Mouse (Mus musculus) MEL (cell line): Measurements from ENCODE around the gene Surf2. TPM values are rescaled to one million over a fixed set of nuclear protein-coding genes. Genes with fewer than 3 reads are reported as not detected.

Source experiments
- DNase-seq: peaks from one replicate; pipeline ENCODE4 v3.0.0; 2011; ENCODE audit warnings: low read depth, low spot score
- H3K27ac ChIP-seq: 2 replicates; pipeline ENCODE4 v1.5.1; 2012; ENCODE audit warnings: low read depth, mild to moderate bottlenecking, control low read depth, low read length, moderate library complexity; ENCODE audit not compliant: control insufficient read depth
- H3K27me3 ChIP-seq, 2 experiments: fragments of 150-350 bp in 1 of 2; sonication (generic) in 1 of 2; 2 replicates each; pipeline ENCODE4 v1.6.1; 2012; ENCODE audit warnings: low read length in 2 of 2, mild to moderate bottlenecking in 2 of 2, improper control_type of control experiment in 1 of 2, moderate library complexity in 1 of 2; ENCODE audit not compliant: insufficient read depth in 2 of 2, control insufficient read depth in 1 of 2
- H3K36me3 ChIP-seq, 2 experiments: 2 replicates each; pipeline ENCODE4 v1.6.1; 2012 to 2014; ENCODE audit warnings: low read length in 2 of 2, improper control_type of control experiment in 1 of 2, inconsistent platforms in 1 of 2, mild to moderate bottlenecking in 1 of 2; ENCODE audit not compliant: insufficient read depth in 2 of 2, control insufficient read depth in 1 of 2
- H3K4me1 ChIP-seq, 2 experiments: fragments of 150-350 bp in 1 of 2; sonication (generic) in 1 of 2; 2 replicates each; pipeline ENCODE4 v1.6.1; 2012; ENCODE audit warnings: low read length in 2 of 2, improper control_type of control experiment in 1 of 2, mild to moderate bottlenecking in 1 of 2; ENCODE audit not compliant: insufficient read depth in 2 of 2, control insufficient read depth in 1 of 2
- H3K4me3 ChIP-seq, 2 experiments: fragments of 150-350 bp in 1 of 2; sonication (generic) in 1 of 2; 2 replicates each; pipeline ENCODE4 v1.5.1; 2012; ENCODE audit warnings: low read depth in 2 of 2, low read length in 2 of 2, mild to moderate bottlenecking in 2 of 2, moderate library complexity in 2 of 2, control low read depth in 1 of 2, improper control_type of control experiment in 1 of 2; ENCODE audit not compliant: control insufficient read depth in 1 of 2, insufficient read depth in 1 of 2
- H3K79me2 ChIP-seq: 2 replicates; pipeline ENCODE4 v1.6.1; 2012; ENCODE audit warnings: mild to moderate bottlenecking, low read length, moderate library complexity; ENCODE audit not compliant: control insufficient read depth, poor library complexity, insufficient read depth
- H3K9ac ChIP-seq: 2 replicates; pipeline ENCODE4 v1.6.1; 2012; ENCODE audit warnings: low read depth, mild to moderate bottlenecking, control low read depth, low read length, moderate library complexity; ENCODE audit not compliant: control insufficient read depth, poor library complexity, severe bottlenecking
- H3K9me3 ChIP-seq: fragments of 150-350 bp; sonication (generic); replicated peaks from 2 replicates; pipeline ENCODE4 v1.6.1; 2012; ENCODE audit warnings: mild to moderate bottlenecking, low read length, improper control_type of control experiment, moderate library complexity; ENCODE audit not compliant: insufficient read depth
- BHLHE40 ChIP-seq: IDR thresholded peaks from 2 replicates; pipeline ENCODE4 v1.6.1; 2012; ENCODE audit warnings: low read depth, mild to moderate bottlenecking, inconsistent platforms, low read length, improper control_type of control experiment, borderline replicate concordance
- CHD1 ChIP-seq: IDR thresholded peaks from 2 replicates; pipeline ENCODE4 v1.6.1; 2012; ENCODE audit warnings: low read depth, mild to moderate bottlenecking, inconsistent platforms, low read length, improper control_type of control experiment
- ELF1 ChIP-seq: IDR thresholded peaks from 2 replicates; pipeline ENCODE4 v1.6.1; 2014; ENCODE audit warnings: low read depth, mild to moderate bottlenecking, inconsistent platforms, low read length, improper control_type of control experiment, moderate library complexity
- EP300 ChIP-seq, 2 experiments: IDR thresholded peaks; 2 replicates each; pipeline ENCODE4 v1.6.1; 2011; ENCODE audit warnings: improper control_type of control experiment in 2 of 2, low read length in 2 of 2, low read depth in 1 of 2, mild to moderate bottlenecking in 1 of 2
- ETS1 ChIP-seq: IDR thresholded peaks from 2 replicates; pipeline ENCODE4 v1.6.1; 2012; ENCODE audit warnings: low read depth, mild to moderate bottlenecking, inconsistent platforms, low read length, improper control_type of control experiment, moderate library complexity
- GABPA ChIP-seq: IDR thresholded peaks from 2 replicates; pipeline ENCODE4 v1.6.1; 2012; ENCODE audit warnings: low read depth, mild to moderate bottlenecking, inconsistent platforms, low read length, improper control_type of control experiment, moderate library complexity
- HCFC1 ChIP-seq: IDR thresholded peaks from 2 replicates; pipeline ENCODE4 v1.6.1; 2012; ENCODE audit warnings: low read depth, mild to moderate bottlenecking, inconsistent platforms, low read length, improper control_type of control experiment, moderate library complexity
- JUND ChIP-seq: IDR thresholded peaks from 2 replicates; pipeline ENCODE4 v1.6.1; 2011; ENCODE audit warnings: low read depth, mild to moderate bottlenecking, improper control_type of control experiment, low read length
- KAT2A ChIP-seq: conservative IDR thresholded peaks from 2 replicates; pipeline ENCODE4 v1.6.1; 2012; ENCODE audit warnings: low read depth, low read length, improper control_type of control experiment, inconsistent platforms
- MAFK ChIP-seq: IDR thresholded peaks from 2 replicates; pipeline ENCODE4 v1.6.1; 2011; ENCODE audit warnings: low read depth, mild to moderate bottlenecking, low read length, improper control_type of control experiment, borderline replicate concordance
- MAX ChIP-seq: IDR thresholded peaks from 2 replicates; pipeline ENCODE4 v1.6.1; 2011; ENCODE audit warnings: low read length, improper control_type of control experiment
- MAZ ChIP-seq: IDR thresholded peaks from 2 replicates; pipeline ENCODE4 v1.6.1; 2012; ENCODE audit warnings: low read depth, mild to moderate bottlenecking, inconsistent platforms, low read length, improper control_type of control experiment
- MEF2A ChIP-seq: IDR thresholded peaks from 2 replicates; pipeline ENCODE4 v1.6.1; 2014; ENCODE audit warnings: low read depth, mild to moderate bottlenecking, inconsistent platforms, low read length, improper control_type of control experiment; ENCODE audit not compliant: poor library complexity, insufficient replicate concordance, severe bottlenecking; ENCODE audit errors: extremely low read depth
- MXI1 ChIP-seq: IDR thresholded peaks from 2 replicates; pipeline ENCODE4 v1.6.1; 2011; ENCODE audit warnings: mild to moderate bottlenecking, low read depth, low read length, improper control_type of control experiment
- MYB ChIP-seq: IDR thresholded peaks from 2 replicates; pipeline ENCODE4 v1.6.1; 2011; ENCODE audit warnings: mild to moderate bottlenecking, low read depth, low read length, improper control_type of control experiment
- MYC ChIP-seq: IDR thresholded peaks from 2 replicates; pipeline ENCODE4 v1.6.1; 2011; ENCODE audit warnings: low read depth, mild to moderate bottlenecking, low read length, improper control_type of control experiment, moderate library complexity
- NELFE ChIP-seq: IDR thresholded peaks from 2 replicates; pipeline ENCODE4 v1.6.1; 2011; ENCODE audit warnings: low read depth, low read length, improper control_type of control experiment
- NRF1 ChIP-seq: IDR thresholded peaks from 2 replicates; pipeline ENCODE4 v1.6.1; 2014; ENCODE audit warnings: low read depth, mild to moderate bottlenecking, inconsistent platforms, low read length, improper control_type of control experiment, moderate library complexity; ENCODE audit not compliant: poor library complexity, insufficient read depth, severe bottlenecking
- POLR2A ChIP-seq, 2 experiments: IDR thresholded peaks; 2 replicates each; pipeline ENCODE4 v1.6.1; 2011 to 2012; ENCODE audit warnings: low read length in 2 of 2, mild to moderate bottlenecking in 2 of 2, control low read depth in 1 of 2, improper control_type of control experiment in 1 of 2, low read depth in 1 of 2, moderate library complexity in 1 of 2; ENCODE audit not compliant: control insufficient read depth in 1 of 2, insufficient read depth in 1 of 2, poor library complexity in 1 of 2
- POLR2AphosphoS2 ChIP-seq: IDR thresholded peaks from 2 replicates; pipeline ENCODE4 v1.6.1; 2011; ENCODE audit warnings: low read length, improper control_type of control experiment
- POLR2AphosphoS5 ChIP-seq: IDR thresholded peaks from 2 replicates; pipeline ENCODE4 v1.6.1; 2012; ENCODE audit warnings: low read depth, borderline replicate concordance, mild to moderate bottlenecking, inconsistent platforms, low read length, moderate library complexity, mixed read lengths
- RCOR1 ChIP-seq: IDR thresholded peaks from 2 replicates; pipeline ENCODE4 v1.6.1; 2012; ENCODE audit warnings: low read depth, mild to moderate bottlenecking, inconsistent platforms, low read length, improper control_type of control experiment
- SIN3A ChIP-seq: IDR thresholded peaks from 2 replicates; pipeline ENCODE4 v1.6.1; 2012; ENCODE audit warnings: low read length, improper control_type of control experiment, inconsistent platforms
- TAL1 ChIP-seq: IDR thresholded peaks from 2 replicates; pipeline ENCODE4 v1.6.1; 2012; ENCODE audit warnings: mild to moderate bottlenecking, inconsistent platforms, low read length, moderate library complexity, mixed read lengths
- TBP ChIP-seq: IDR thresholded peaks from 2 replicates; pipeline ENCODE4 v1.8.0; 2011; ENCODE audit warnings: low read depth, low read length, improper control_type of control experiment
- TCF12 ChIP-seq: IDR thresholded peaks from 2 replicates; pipeline ENCODE4 v1.6.1; 2014; ENCODE audit warnings: low read depth, mild to moderate bottlenecking, inconsistent platforms, low read length, improper control_type of control experiment, moderate library complexity
- UBTF ChIP-seq: IDR thresholded peaks from 2 replicates; pipeline ENCODE4 v1.6.1; 2012; ENCODE audit warnings: low read depth, mild to moderate bottlenecking, inconsistent platforms, low read length, improper control_type of control experiment, moderate library complexity, borderline replicate concordance; ENCODE audit not compliant: insufficient read depth
- ZC3H11A ChIP-seq: IDR thresholded peaks from 2 replicates; pipeline ENCODE4 v1.6.1; 2012; ENCODE audit warnings: low read depth, mild to moderate bottlenecking, inconsistent platforms, low read length, improper control_type of control experiment
- ZKSCAN1 ChIP-seq: IDR thresholded peaks from 2 replicates; pipeline ENCODE4 v1.6.1; 2012; ENCODE audit warnings: low read depth, mild to moderate bottlenecking, inconsistent platforms, low read length, improper control_type of control experiment, moderate library complexity
- ZMIZ1 ChIP-seq: IDR thresholded peaks from 2 replicates; pipeline ENCODE4 v1.6.1; 2012; ENCODE audit warnings: low read depth, mild to moderate bottlenecking, inconsistent platforms, low read length, improper control_type of control experiment, moderate library complexity
- polyA plus RNA-seq, 2 experiments: library from polyadenylated mRNA; stranded (reverse) in 1 of 2; unstranded in 1 of 2; fragments of >175 nt in 1 of 2; fragments of >200 nt in 1 of 2; gene quantifications; 2 replicates each; pipeline versions ENCODE4 v1.2.1 to v1.2.4; 2012; ENCODE audit warnings: low replicate concordance in 2 of 2, low read depth in 1 of 2; ENCODE audit not compliant: insufficient read length in 2 of 2, insufficient read depth in 1 of 2, missing spikeins in 1 of 2
- total RNA-seq: library from RNA; depleted of rRNA; stranded (reverse); fragments of 300-350 nt; gene quantifications from 2 replicates; pipeline ENCODE4 v1.2.3, GENCODE M21; 2012

Gene Surf2
- total and polyA plus RNA-seq, 3 experiments: 63.1 to 84.8 TPM; not detected in 1

DNA sequence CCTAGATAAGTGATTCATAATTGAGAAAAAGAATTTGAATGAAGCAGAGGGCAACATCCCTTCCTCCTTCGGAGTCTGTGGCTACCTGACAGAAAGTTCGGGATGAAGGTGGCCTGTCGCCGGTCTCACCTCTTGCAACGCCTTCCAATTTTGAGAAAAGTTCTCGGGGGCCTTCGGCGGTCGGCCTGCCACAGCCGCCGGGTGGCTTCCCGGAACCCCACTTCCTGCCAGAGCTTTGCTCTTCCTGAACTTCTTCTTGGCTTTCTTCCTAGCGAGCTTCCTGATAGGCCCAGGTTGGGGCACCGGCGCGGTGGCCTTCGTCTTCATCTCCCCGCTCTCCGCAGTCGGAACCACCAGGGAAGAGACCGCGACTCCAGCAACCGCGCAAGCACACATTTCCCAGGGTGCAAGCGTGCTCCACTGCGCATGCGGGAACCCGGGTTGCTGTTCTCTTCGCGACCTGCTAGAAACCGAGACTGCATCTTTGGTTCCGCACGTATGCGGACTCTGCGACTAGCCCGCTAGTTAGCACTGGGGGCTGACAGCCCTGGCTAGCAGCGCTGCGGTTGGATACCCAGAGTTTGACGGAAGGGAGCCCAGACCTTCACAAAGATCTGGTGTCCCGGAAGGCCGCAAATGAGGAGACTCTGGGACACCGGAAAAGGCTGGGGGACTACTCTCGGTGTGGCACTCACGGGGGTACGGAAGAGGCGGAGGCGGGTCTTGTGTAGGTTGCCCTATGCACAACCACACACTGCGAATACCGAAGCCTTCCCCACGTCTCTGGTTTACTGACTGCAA, 48.0 kb downstream of the Surf2 start, which contains the start of gene Rexo4:
Gene Rexo4, minus strand, starts transcription at position 464 of the 801 bp plus-strand sequence.
- Histone ChIP-seq H3K79me2 (peaks cover 26% of the 10 kb centered on the region), H3K9me3 (no peaks in the 10 kb centered on the region), H3K4me1 (peaks cover 2 to 16% of the 10 kb centered on the region in 2 experiments; a peak in 3 of 4 replicates), H3K9ac (peak within 1 kb of the TSS; percentile 93), H3K27ac (peak within 1 kb of the TSS; percentile 93), H3K27me3 (no peaks in the 10 kb centered on the region), H3K36me3 (peaks cover 2 to 17% of the 10 kb centered on the region in 2 experiments; a peak in 3 of 4 replicates), H3K4me3 (peak within 1 kb of the TSS; percentile 88 to 89)
- TF ChIP-seq GABPA (no peak), HCFC1 (peak; percentile 94), MAX (peak; percentile 81), MYC (peak; percentile 87), ZKSCAN1 (no peak), TAL1 (no peak), JUND (no peak), NRF1 (peak; percentile 86), POLR2AphosphoS2 (peak; percentile 89; the same call in 1 of the 2 replicates), BHLHE40 (no peak), ELF1 (peak; percentile 52), MXI1 (peak; percentile 78), MYB (no peak), UBTF (peak; percentile 58; the same call in 1 of the 2 replicates), ZC3H11A (no peak), TBP (peak; percentile 83), MEF2A (no peak), MAZ (peak; percentile 89), POLR2AphosphoS5 (no peak), RCOR1 (0 out of 2 replicates have a peak, but pooled peaks have one; percentile 15), SIN3A (peak; percentile 67), MAFK (no peak), ZMIZ1 (peak; percentile 73), EP300 (IDR thresholded peaks at IDR 0.05; ENCODE audit: low read depth in 1 of 2, low read length in 2 of 2) (no peak; a peak in 1 of 4 replicates), KAT2A (peak; percentile 75), POLR2A (IDR thresholded peaks at IDR 0.05; ENCODE audit: control insufficient read depth in 1 of 2, insufficient read depth in 1 of 2, low read depth in 1 of 2, low read length in 2 of 2, poor library complexity in 1 of 2) (peak; percentile 71 to 92), TCF12 (peak; percentile 33; the same call in 1 of the 2 replicates), CHD1 (no peak), NELFE (peak; percentile 91), ETS1 (no peak)
- DNase-seq: peak; percentile 97
